Mouse (Mus musculus) heart, postnatal 0 days (tissue): ENCODE measurements at regions not wholly inside any gene's neighbourhood (a gene's known extent, or its start where the extent isn't known, plus 50 kb on each side); places are given as distances from the start of the nearest gene placed in this dataset.
"Not testable (repeated sequence)": the region's sequence is repeated elsewhere in the genome, so short reads cannot be mapped to it uniquely, and the experiment has no call there.

ENCODE experiments used
- ATAC-seq: fragments of 200-750 bp; cut with Nextera tagmentation; 2 replicates; pipeline ENCODE4 v1.8.0; 2017; ENCODE audit warnings: low read depth, moderate number of reproducible peaks, moderate library complexity; ENCODE audit not compliant: insufficient read depth
- DNase-seq: peaks from one replicate; pipeline ENCODE4 v3.0.0-alpha.2; 2016; ENCODE audit warnings: low spot score
- H3K27ac ChIP-seq: fragments of 300-500 bp; sonication (generic); 2 replicates; pipeline ENCODE4 v1.5.1; 2014; ENCODE audit warnings: low read depth, mild to moderate bottlenecking
- H3K27me3 ChIP-seq: fragments of 300-500 bp; sonication (generic); 2 replicates; pipeline ENCODE4 v1.6.1; 2014; ENCODE audit warnings: low read length, mixed read lengths; ENCODE audit not compliant: control insufficient read depth, insufficient read depth
- H3K36me3 ChIP-seq: fragments of 300-500 bp; sonication (generic); replicated peaks from 2 replicates; pipeline ENCODE4 v1.6.1; 2014; ENCODE audit warnings: low read length, mixed read lengths; ENCODE audit not compliant: control insufficient read depth, insufficient read depth
- H3K4me1 ChIP-seq: fragments of 300-500 bp; sonication (generic); 2 replicates; pipeline ENCODE4 v1.6.1; 2014; ENCODE audit warnings: antibody characterized with exemption; ENCODE audit not compliant: control insufficient read depth, insufficient read depth
- H3K4me2 ChIP-seq: fragments of 300-500 bp; sonication (generic); 2 replicates; pipeline ENCODE4 v1.6.1; 2014; ENCODE audit warnings: low read depth, mild to moderate bottlenecking, low read length, moderate library complexity
- H3K4me3 ChIP-seq: fragments of 300-500 bp; sonication (generic); 2 replicates; pipeline ENCODE4 v1.5.1; 2014; ENCODE audit warnings: low read depth, low read length
- H3K9ac ChIP-seq: fragments of 300-500 bp; sonication (generic); replicated peaks from 2 replicates; pipeline ENCODE4 v1.6.1; 2014; ENCODE audit warnings: low read depth, low read length, mixed read lengths
- H3K9me3 ChIP-seq: fragments of 300-500 bp; sonication (generic); replicated peaks from 2 replicates; pipeline ENCODE4 v1.6.1; 2016; ENCODE audit warnings: low read length; ENCODE audit not compliant: control insufficient read depth
- CTCF ChIP-seq: IDR thresholded peaks from 2 replicates; pipeline ENCODE4 v1.5.1; 2016; ENCODE audit warnings: antibody characterized with exemption, control low read depth, low read depth
- EP300 ChIP-seq: IDR thresholded peaks from 2 replicates; pipeline ENCODE4 v1.6.1; 2016; ENCODE audit warnings: antibody characterized with exemption, low read depth
- WGBS: fragments of 180-500 bp; shearing (Covaris S2); extraction: QIAGEN DNeasy Blood & Tissue Kit; methylation state at CpG from one replicate; pipeline ENCODE4 v1.1.7; 2014; 5-methylcytosine and 5-hydroxymethylcytosine counted together

DNA sequence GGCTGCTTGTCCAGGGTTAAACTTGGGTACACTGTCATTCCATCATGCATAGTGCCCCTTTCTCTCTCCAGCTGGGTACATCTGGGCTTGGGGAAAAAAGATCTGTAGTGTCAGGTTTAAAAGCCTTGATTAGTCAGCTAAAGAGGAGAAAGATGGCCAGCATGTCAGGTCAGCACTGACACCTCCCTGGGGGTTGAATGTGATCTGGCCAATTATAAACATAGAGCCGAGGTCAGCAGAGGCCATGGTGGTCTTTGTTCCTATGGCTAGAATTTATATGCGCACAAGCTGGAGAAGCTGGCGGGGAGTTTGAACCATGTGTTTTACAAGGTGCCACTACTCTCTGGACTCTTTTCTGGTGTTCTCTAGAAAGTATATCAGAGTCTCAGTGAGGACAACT is 61.0 kb upstream of the Gm12728 start:
- H3K36me3 ChIP-seq, result no peaks in the 10 kb centered on the region
- no peak for DNase-seq
- ATAC-seq, result no peak
- H3K4me1 ChIP-seq, result no peaks in the 10 kb centered on the region
- no peak overlapping the region for H3K9ac ChIP-seq
- no peaks in the 10 kb centered on the region for H3K27me3 ChIP-seq
- H3K27ac ChIP-seq, result no peak overlapping the region
- H3K9me3 ChIP-seq, result no peaks in the 10 kb centered on the region
- 75% methylated on average over 3 of the region's 3 CpGs for WGBS
- TF ChIP-seq EP300 (no peak), CTCF (no peak)
- no peak overlapping the region for H3K4me2 ChIP-seq
- H3K4me3 ChIP-seq, result no peak overlapping the region

- no peak overlapping the region for H3K9ac ChIP-seq
- no peaks in the 10 kb centered on the region for H3K36me3 ChIP-seq
- TF ChIP-seq EP300 (no peak), CTCF (no peak)
- no peak overlapping the region for H3K4me2 ChIP-seq
- no peak overlapping the region for H3K27ac ChIP-seq
- WGBS, result 76% methylated on average over 2 of the region's 2 CpGs
- no peaks in the 10 kb centered on the region for H3K9me3 ChIP-seq
- DNase-seq, result no peak
- no peaks in the 10 kb centered on the region for H3K4me1 ChIP-seq
- no peaks in the 10 kb centered on the region for H3K27me3 ChIP-seq
- H3K4me3 ChIP-seq, result no peak overlapping the region
- ATAC-seq, result no peak
These were observed 58.8 kb upstream of the Gm12728 start for GRCm38 (mm10) chr4:105730900-105731299.

DNA sequence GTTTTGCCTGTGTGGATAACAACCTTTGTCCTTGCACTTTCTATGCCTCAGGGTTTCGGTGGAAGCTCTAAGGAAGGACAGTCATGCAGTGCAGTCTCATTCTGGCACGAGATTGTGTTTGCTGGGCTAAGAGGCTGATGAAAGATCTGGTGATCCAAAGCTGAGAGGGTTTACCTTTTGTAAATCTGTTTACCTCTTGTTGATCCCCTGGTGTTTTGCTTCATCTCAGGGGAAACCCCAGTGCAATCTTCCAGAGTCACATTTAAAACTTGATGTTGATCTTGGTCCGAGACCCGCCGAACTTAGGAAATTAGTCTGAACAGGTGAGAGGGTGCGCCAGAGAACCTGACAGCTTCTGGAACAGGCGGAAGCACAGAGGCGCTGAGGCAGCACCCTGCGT is 54.6 kb upstream of the Gm12728 start:
- H3K27ac ChIP-seq, H3K36me3 ChIP-seq, H3K27me3 ChIP-seq, ATAC-seq, H3K4me2 ChIP-seq, DNase-seq, H3K4me3 ChIP-seq, H3K4me1 ChIP-seq, H3K9me3 ChIP-seq, H3K9ac ChIP-seq: not testable (repeated sequence)
- WGBS, result 80% methylated on average over 6 of the region's 9 CpGs
